Mouse (Mus musculus) hindbrain, embryonic 13.5 days (tissue): Measurements from ENCODE around the gene Xntrpc. TPM values are rescaled to one million over a fixed set of nuclear protein-coding genes. Genes with fewer than 3 reads are reported as not detected.
A peak's percentile ranks its signal among the peaks of the same experiment; 100 is the strongest.
"Not testable (repeated sequence)": the region's sequence is repeated elsewhere in the genome, so short reads cannot be mapped to it uniquely, and the experiment has no call there.

Experiments used
- ATAC-seq: fragments of 200-750 bp; cut with Nextera tagmentation; 2 replicates; pipeline ENCODE4 v1.8.0; 2017; ENCODE audit warnings: moderate TSS enrichment; ENCODE audit not compliant: low FRiP score
- H3K27ac ChIP-seq: fragments of 300-500 bp; sonication (generic); 2 replicates; pipeline ENCODE4 v1.5.1; 2015; ENCODE audit warnings: inconsistent platforms, mild to moderate bottlenecking, moderate library complexity
- H3K27me3 ChIP-seq: fragments of 300-500 bp; sonication (generic); 2 replicates; pipeline ENCODE4 v1.6.1; 2015; ENCODE audit warnings: mild to moderate bottlenecking, inconsistent platforms
- H3K36me3 ChIP-seq: fragments of 300-500 bp; sonication (generic); 2 replicates; pipeline ENCODE4 v1.6.1; 2015; ENCODE audit warnings: mild to moderate bottlenecking, inconsistent platforms
- H3K4me1 ChIP-seq: fragments of 300-500 bp; sonication (generic); replicated peaks from 2 replicates; pipeline ENCODE4 v1.6.1; 2015; ENCODE audit warnings: inconsistent platforms
- H3K4me2 ChIP-seq: fragments of 300-500 bp; sonication (generic); 2 replicates; pipeline ENCODE4 v1.6.1; 2015; ENCODE audit warnings: inconsistent platforms, mild to moderate bottlenecking, moderate library complexity
- H3K4me3 ChIP-seq: fragments of 300-500 bp; sonication (generic); 2 replicates; pipeline ENCODE4 v1.5.1; 2015; ENCODE audit warnings: mild to moderate bottlenecking, inconsistent platforms
- H3K9ac ChIP-seq: fragments of 300-500 bp; sonication (generic); 2 replicates; pipeline ENCODE4 v1.6.1; 2015; ENCODE audit warnings: mild to moderate bottlenecking, inconsistent platforms
- H3K9me3 ChIP-seq: fragments of 300-500 bp; sonication (generic); 2 replicates; pipeline ENCODE4 v1.6.1; 2016; ENCODE audit warnings: inconsistent platforms
- WGBS: fragments of 180-500 bp; shearing (Covaris S2); methylation state at CpG from one replicate; pipeline ENCODE4 v1.1.7; 2015; 5-methylcytosine and 5-hydroxymethylcytosine counted together
- polyA plus RNA-seq: library from polyadenylated mRNA; unstranded; fragments of >200 nt; fragmentation: Nextera tagmentation; extraction: Ambion mirVana; gene quantifications from 2 replicates; pipeline ENCODE4 v1.2.1, GENCODE M21; 2015

Xntrpc gene
- 1.2 and 1.4 TPM in 2 replicates for polyA plus RNA-seq

GRCm38 (mm10) chr7:102065046-102065891, at the start of gene Xntrpc, which contains the start of the genes Rnf121 and Xndc1:
Gene Xntrpc (plus strand): TSS chr7:102065713.
Gene Rnf121 (minus strand): TSS chr7:102065469.
Gene Xndc1 (plus strand): TSS chr7:102065511.
- ATAC-seq, result peak; percentile 100
- under 1% methylated on average over 56 of the region's 56 CpGs for WGBS

GRCm38 (mm10) chr7:102016936-102017335, 48.6 kb upstream of the Xntrpc start:
- no peak overlapping the region for H3K9ac ChIP-seq
- no peak overlapping the region for H3K4me3 ChIP-seq
- H3K9me3 ChIP-seq, result no peaks in the 10 kb centered on the region
- H3K36me3 ChIP-seq, result peaks cover 93% of the 10 kb centered on the region
- 91% methylated on average over 4 of the region's 4 CpGs for WGBS
- no peaks in the 10 kb centered on the region for H3K4me1 ChIP-seq
- no peak overlapping the region for H3K27ac ChIP-seq
- H3K4me2 ChIP-seq, result no peak overlapping the region
- ATAC-seq, result no peak
- H3K27me3 ChIP-seq, result no peaks in the 10 kb centered on the region

More at GRCm38 (mm10) chr7:102065046-102065891, at the start of gene Xntrpc, which contains the start of the genes Rnf121 and Xndc1:
- Histone ChIP-seq H3K27ac (peak within 1 kb of the TSS; percentile 87), H3K9me3 (no peaks in the 10 kb centered on the region), H3K9ac (peak within 1 kb of the TSS; percentile 83), H3K4me2 (peak within 1 kb of the TSS; percentile 83), H3K27me3 (no peaks in the 10 kb centered on the region), H3K4me3 (peak within 1 kb of the TSS; percentile 79), H3K4me1 (peaks cover 33% of the 10 kb centered on the region), H3K36me3 (no peaks in the 10 kb centered on the region; the same call in 1 of the 2 replicates)

- WGBS, result 92% methylated on average over 5 of the region's 5 CpGs
Observed at GRCm38 (mm10) chr7:102017452-102017851, 48.1 kb upstream of the Xntrpc start.

GRCm38 (mm10) chr7:102018034-102018433, 47.5 kb upstream of the Xntrpc start:
- no peaks in the 10 kb centered on the region for H3K4me1 ChIP-seq

More at GRCm38 (mm10) chr7:102017452-102017851, 48.1 kb upstream of the Xntrpc start:
- no peaks in the 10 kb centered on the region for H3K9me3 ChIP-seq
- H3K4me2 ChIP-seq, result no peak overlapping the region
- H3K27me3 ChIP-seq, result no peaks in the 10 kb centered on the region
- no peak overlapping the region for H3K27ac ChIP-seq
- H3K4me1 ChIP-seq, result no peaks in the 10 kb centered on the region
- no peak overlapping the region for H3K9ac ChIP-seq
- peaks cover 93% of the 10 kb centered on the region for H3K36me3 ChIP-seq
- no peak for ATAC-seq
- no peak overlapping the region for H3K4me3 ChIP-seq

GRCm38 (mm10) chr7:102018590-102018989, 46.9 kb upstream of the Xntrpc start, which contains the start of gene Il18bp:
Gene Il18bp (minus strand): TSS chr7:102018690.
- Histone ChIP-seq H3K9me3 (no peaks in the 10 kb centered on the region), H3K9ac (no peak within 1 kb of the TSS), H3K36me3 (peaks cover 93% of the 10 kb centered on the region), H3K4me3 (no peak within 1 kb of the TSS), H3K4me1 (no peaks in the 10 kb centered on the region), H3K27me3 (no peaks in the 10 kb centered on the region), H3K4me2 (no peak within 1 kb of the TSS), H3K27ac (no peak within 1 kb of the TSS)
- WGBS, result 89% methylated on average over 3 of the region's 3 CpGs
- ATAC-seq, result no peak

More at GRCm38 (mm10) chr7:102018034-102018433, 47.5 kb upstream of the Xntrpc start:
- ATAC-seq, result no peak
- H3K9me3 ChIP-seq, result no peaks in the 10 kb centered on the region
- no peak overlapping the region for H3K4me2 ChIP-seq
- no peak overlapping the region for H3K27ac ChIP-seq
- no peak overlapping the region for H3K4me3 ChIP-seq
- 85% methylated on average over 7 of the region's 7 CpGs for WGBS
- peaks cover 93% of the 10 kb centered on the region for H3K36me3 ChIP-seq
- H3K9ac ChIP-seq, result no peak overlapping the region
- H3K27me3 ChIP-seq, result no peaks in the 10 kb centered on the region

GRCm38 (mm10) chr7:102019362-102019761, 46.2 kb upstream of the Xntrpc start:
- no peak overlapping the region for H3K9ac ChIP-seq
- 64% methylated on average over 3 of the region's 3 CpGs for WGBS
- H3K9me3 ChIP-seq, result no peaks in the 10 kb centered on the region
- peaks cover 92% of the 10 kb centered on the region for H3K36me3 ChIP-seq
- no peak for ATAC-seq
- H3K4me1 ChIP-seq, result no peaks in the 10 kb centered on the region
- H3K4me2 ChIP-seq, result no peak overlapping the region
- no peaks in the 10 kb centered on the region for H3K27me3 ChIP-seq
- H3K27ac ChIP-seq, result no peak overlapping the region
- no peak overlapping the region for H3K4me3 ChIP-seq

GRCm38 (mm10) chr7:102020934-102021333, 44.6 kb upstream of the Xntrpc start:
- not testable (repeated sequence) for H3K9me3 ChIP-seq, ATAC-seq, H3K27me3 ChIP-seq, H3K27ac ChIP-seq, H3K4me2 ChIP-seq, H3K4me3 ChIP-seq, H3K4me1 ChIP-seq, H3K9ac ChIP-seq
- peaks cover 89% of the 10 kb centered on the region for H3K36me3 ChIP-seq
- WGBS, result 82% methylated on average over 2 of the region's 2 CpGs

- ATAC-seq, result no peak
- H3K4me2 ChIP-seq, result no peak overlapping the region
- no peak overlapping the region for H3K27ac ChIP-seq
- no peak overlapping the region for H3K9ac ChIP-seq
- no peaks in the 10 kb centered on the region for H3K9me3 ChIP-seq
- H3K4me1 ChIP-seq, result no peaks in the 10 kb centered on the region
- no peaks in the 10 kb centered on the region for H3K27me3 ChIP-seq
- WGBS, result 98% methylated on average over 9 of the region's 9 CpGs
- no peak overlapping the region for H3K4me3 ChIP-seq
- H3K36me3 ChIP-seq, result peaks cover 84% of the 10 kb centered on the region
Observed at GRCm38 (mm10) chr7:102023821-102024220, 41.7 kb upstream of the Xntrpc start.

GRCm38 (mm10) chr7:102025187-102026119, 40.1 kb upstream of the Xntrpc start:
- H3K9ac ChIP-seq, result no peak overlapping the region
- no peak overlapping the region for H3K4me2 ChIP-seq
- no peak for ATAC-seq
- H3K4me3 ChIP-seq, result no peak overlapping the region
- H3K9me3 ChIP-seq, result no peaks in the 10 kb centered on the region
- 91% methylated on average over 2 of the region's 2 CpGs for WGBS
- H3K27ac ChIP-seq, result no peak overlapping the region
- no peaks in the 10 kb centered on the region for H3K4me1 ChIP-seq
- H3K27me3 ChIP-seq, result no peaks in the 10 kb centered on the region
- H3K36me3 ChIP-seq, result peaks cover 80% of the 10 kb centered on the region

- WGBS, result 92% methylated on average over 1 of the region's 1 CpGs
- H3K4me1 ChIP-seq, result no peaks in the 10 kb centered on the region
- no peak overlapping the region for H3K4me3 ChIP-seq
- H3K9me3 ChIP-seq, result no peaks in the 10 kb centered on the region
- H3K4me2 ChIP-seq, result no peak overlapping the region
- H3K27ac ChIP-seq, result no peak overlapping the region
- H3K27me3 ChIP-seq, result no peaks in the 10 kb centered on the region
- peaks cover 97% of the 10 kb centered on the region for H3K36me3 ChIP-seq
- H3K9ac ChIP-seq, result no peak overlapping the region
- ATAC-seq, result no peak
Observed at GRCm38 (mm10) chr7:102034904-102035303, 30.6 kb upstream of the Xntrpc start.

- peaks cover 97% of the 10 kb centered on the region for H3K36me3 ChIP-seq
- no peak for ATAC-seq
- H3K4me3 ChIP-seq, result no peak overlapping the region
- H3K9me3 ChIP-seq, result no peaks in the 10 kb centered on the region
- 92% methylated on average over 2 of the region's 2 CpGs for WGBS
- no peak overlapping the region for H3K4me2 ChIP-seq
- H3K4me1 ChIP-seq, result no peaks in the 10 kb centered on the region
- H3K27me3 ChIP-seq, result no peaks in the 10 kb centered on the region
- no peak overlapping the region for H3K27ac ChIP-seq
- no peak overlapping the region for H3K9ac ChIP-seq
Observed at GRCm38 (mm10) chr7:102035534-102035933, 30.0 kb upstream of the Xntrpc start.

GRCm38 (mm10) chr7:102037318-102037717, 28.2 kb upstream of the Xntrpc start:
- no peaks in the 10 kb centered on the region for H3K4me1 ChIP-seq
- no peak overlapping the region for H3K9ac ChIP-seq
- no peaks in the 10 kb centered on the region for H3K27me3 ChIP-seq
- H3K4me3 ChIP-seq, result no peak overlapping the region
- peaks cover 93% of the 10 kb centered on the region for H3K36me3 ChIP-seq
- no peaks in the 10 kb centered on the region for H3K9me3 ChIP-seq
- WGBS, result 95% methylated on average over 3 of the region's 3 CpGs
- no peak for ATAC-seq
- no peak overlapping the region for H3K4me2 ChIP-seq
- no peak overlapping the region for H3K27ac ChIP-seq
